Mouse (Mus musculus) layer of hippocampus, postnatal 25 days (tissue): ENCODE data around the gene C1qb. TPM values are rescaled to one million over a fixed set of nuclear protein-coding genes. Genes with fewer than 3 reads are reported as not detected.

ENCODE experiments used
- DNase-seq, 2 experiments: peaks; one replicate each; pipeline ENCODE4 v3.0.0; 2022; ENCODE audit warnings: mixed read lengths in 2 of 2, low spot score in 1 of 2; ENCODE audit errors: extremely low spot score in 1 of 2
- total RNA-seq, 2 experiments: library from RNA; stranded (reverse); gene quantifications; 2 replicates each; pipeline ENCODE4 v1.2.3; 2021

C1qb gene
- 10 to 100 TPM; 50.7 to 56.9 TPM for total RNA-seq

DNA sequence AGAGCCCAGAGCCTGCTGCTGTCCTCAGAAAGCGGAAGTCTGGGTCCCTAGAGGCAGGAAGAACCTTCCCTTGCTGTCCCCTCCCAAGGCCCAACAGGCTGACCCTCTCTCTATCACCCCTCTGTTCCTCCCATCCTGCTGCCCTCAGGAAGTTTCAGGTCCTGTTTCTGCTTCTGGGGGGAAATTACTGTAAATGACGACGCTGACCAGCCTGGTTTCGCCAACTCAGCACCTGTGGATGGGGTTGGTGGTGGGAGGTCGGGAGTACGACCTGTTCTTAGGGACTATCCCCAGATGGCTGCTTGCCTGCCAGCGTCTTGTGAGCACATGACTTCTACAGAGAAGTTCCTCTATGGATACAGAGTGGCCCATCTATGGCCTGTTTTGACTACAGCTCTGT lies at the start of gene C1qb:
Gene C1qb (minus strand): TSS at position 87 of the 400 bp plus-strand sequence.
- DNase-seq: no peak

DNA sequence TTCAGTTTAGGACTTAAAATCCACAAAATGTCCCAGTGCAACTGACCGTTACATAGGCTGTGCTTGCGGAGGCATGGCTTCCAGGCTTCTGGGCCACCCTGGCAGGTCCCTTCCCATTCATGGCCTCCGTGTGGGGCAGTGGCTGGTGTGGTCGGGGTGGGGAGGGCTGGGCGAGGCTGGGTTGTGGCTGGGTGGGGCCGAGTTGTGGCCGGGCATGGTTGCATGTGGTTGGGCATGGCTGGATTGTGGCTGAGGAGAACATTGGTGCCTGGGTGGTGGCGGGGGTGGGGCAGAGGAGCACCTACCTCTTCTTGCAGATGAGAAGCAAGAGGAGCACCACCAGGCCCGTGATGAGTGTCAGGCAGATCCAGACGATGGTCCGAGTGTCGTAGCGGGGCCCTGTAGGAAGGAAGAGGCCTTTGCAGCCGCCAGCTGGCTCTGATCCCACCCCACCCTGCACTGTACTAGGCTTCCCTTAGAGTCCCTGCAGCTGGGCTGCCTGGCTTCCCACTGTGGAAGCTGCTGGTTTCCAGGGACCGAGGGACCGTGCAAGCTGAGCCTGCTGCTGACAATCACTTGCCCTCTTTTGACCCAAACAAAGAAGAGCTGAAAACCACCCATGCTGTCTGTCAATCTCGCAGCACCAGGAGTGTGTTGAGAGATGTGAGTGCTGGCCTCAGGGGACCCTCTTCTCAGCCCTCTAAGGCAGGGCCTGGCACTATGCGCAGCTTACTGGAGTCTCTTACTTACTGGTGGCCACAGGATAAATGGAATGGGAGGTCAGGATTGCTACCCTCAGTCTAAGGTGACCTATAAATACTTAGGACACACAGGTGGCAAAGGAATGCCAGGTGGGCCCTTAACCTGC lies 49.0 kb upstream of the C1qb start:
- DNase-seq: no peak

DNA sequence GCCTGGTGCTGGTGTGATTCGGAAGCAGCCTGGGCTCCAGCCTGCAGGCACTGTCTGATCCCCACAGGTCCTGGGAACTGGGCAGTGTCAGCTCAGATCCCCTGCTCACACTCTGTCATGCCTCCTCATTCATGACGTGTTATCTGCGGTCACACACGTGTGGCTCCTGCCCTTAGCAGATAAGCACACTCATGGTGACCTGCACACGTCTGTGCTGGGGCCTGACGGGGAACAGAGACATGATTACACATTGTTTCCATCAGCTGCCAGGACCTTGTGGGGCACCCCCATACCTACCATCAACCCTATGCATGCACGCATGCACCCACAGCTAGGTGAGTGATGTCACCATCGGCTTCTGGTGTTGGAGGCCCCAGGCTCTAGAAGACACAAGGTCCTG lies 44.5 kb upstream of the C1qb start:
- DNase-seq: no peak

DNA sequence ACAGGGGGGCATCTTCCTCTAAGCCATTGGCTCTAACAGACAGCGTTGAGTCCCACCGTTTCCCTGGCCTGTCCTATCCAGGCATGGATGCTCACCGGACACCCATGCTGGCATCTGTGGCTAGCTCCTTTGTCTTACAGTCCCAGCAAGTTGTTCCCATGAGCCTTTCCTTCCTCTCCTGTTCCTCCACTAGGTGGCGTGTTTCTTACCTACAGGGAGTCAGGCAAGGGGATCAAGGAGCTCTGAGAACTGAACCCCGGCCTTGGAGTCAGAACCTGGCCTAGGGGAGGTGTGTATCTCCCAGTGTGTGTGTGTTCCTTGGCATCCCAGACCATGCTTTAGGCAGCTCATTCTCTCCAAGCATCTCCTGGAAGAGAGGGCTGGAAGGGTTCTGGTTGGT lies 42.9 kb upstream of the C1qb start:
- DNase-seq: no peak

- no peak for DNase-seq
Measured at GRCm38 (mm10) chr4:136925804-136926203, 39.8 kb upstream of the C1qb start.

GRCm38 (mm10) chr4:136924529-136924928 lies 38.5 kb upstream of the C1qb start:
- DNase-seq: peak in 1 of 2 experiments; percentile 59

DNA sequence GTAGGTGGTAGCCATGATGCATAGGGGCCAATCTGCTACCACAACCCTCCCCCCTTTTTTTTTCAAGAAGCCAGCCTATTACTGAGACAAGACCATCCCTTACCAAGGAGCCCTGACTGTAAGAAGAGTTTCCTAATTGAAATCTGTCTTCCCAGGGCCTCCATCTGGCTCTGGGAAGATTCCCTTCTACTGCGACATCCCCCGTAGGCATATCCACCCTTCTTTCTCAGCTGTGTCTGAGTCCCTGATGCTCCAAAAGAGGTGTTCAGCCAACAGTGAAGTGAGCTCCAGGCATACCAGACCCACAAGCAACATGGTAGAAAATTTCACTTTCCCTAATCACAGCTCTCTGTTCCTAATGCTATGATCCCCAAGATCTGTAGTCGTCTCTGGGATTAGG lies 33.5 kb upstream of the C1qb start:
- DNase-seq: no peak

DNA sequence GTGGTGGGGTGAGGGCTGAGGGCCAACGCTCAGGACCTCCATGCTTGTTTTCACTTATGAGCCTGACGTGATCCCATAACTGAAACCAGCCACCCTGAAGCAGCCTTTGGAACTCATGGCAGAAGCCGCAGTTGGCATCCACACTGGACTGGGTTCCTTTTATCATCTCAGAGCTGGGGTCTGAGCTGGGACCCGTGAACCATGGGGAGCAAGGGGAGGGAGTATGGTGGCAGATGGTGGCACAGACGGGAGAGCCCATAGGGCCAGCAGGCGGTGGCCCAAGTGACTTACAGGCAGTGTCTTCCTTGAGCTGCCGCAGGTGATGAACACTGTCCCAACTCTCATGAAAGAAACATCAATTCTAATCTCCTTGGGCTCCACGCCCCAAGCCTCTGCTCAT lies 32.8 kb upstream of the C1qb start:
- DNase-seq: no peak

DNA sequence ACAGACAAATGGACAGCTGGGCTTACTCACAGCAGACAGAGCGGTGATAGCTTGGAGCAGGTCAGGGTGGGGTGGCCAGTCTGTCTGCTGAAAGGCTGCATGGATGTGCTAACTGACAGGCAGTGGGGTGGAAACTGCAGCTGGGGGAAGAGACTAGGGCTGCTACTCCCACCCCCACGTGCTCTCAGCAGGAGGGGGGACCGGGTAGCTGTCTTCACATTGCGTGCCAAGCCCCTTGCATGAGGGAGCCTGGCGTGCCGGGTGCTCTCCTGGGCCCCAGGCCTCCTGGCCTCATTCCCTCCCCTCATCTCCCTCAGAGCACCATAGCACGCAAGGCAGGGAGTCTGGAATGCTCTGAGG lies 31.2 kb upstream of the C1qb start:
- no peak for DNase-seq

- DNase-seq: no peak
Measured at GRCm38 (mm10) chr4:136916359-136917164, 30.6 kb upstream of the C1qb start.

- peak in 1 of 2 experiments; percentile 8 for DNase-seq
Measured at GRCm38 (mm10) chr4:136912841-136913240, 26.9 kb upstream of the C1qb start.

DNA sequence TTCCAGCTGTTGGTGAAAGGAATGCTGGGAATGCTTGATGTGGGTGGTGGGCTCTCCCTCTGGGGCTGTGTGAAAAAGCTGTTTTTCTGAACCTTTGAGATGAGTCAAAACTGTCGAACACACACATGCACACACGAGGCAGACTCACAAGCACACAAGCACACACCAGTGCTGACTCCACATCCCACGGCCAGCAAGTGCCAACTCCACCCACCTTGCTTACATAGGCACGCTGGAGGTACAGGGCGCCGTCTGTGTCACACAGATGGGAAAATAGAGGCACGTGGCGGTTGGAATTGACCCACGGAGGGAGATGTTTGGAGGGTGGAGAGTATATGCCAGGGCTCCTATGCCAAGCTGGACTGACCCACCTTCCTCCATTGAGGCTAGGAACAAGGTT lies 25.8 kb upstream of the C1qb start:
- no peak for DNase-seq

- no peak for DNase-seq
Measured at GRCm38 (mm10) chr4:136911211-136911646, 25.2 kb upstream of the C1qb start.

- no peak for DNase-seq
Measured at GRCm38 (mm10) chr4:136907809-136908208, 21.8 kb upstream of the C1qb start.

GRCm38 (mm10) chr4:136907033-136907432 lies 21.0 kb upstream of the C1qb start:
- peak in 1 of 2 experiments; percentile 50 for DNase-seq

- no peak for DNase-seq
Measured at GRCm38 (mm10) chr4:136904767-136905539, 19.0 kb upstream of the C1qb start.

GRCm38 (mm10) chr4:136899154-136899553 lies 13.2 kb upstream of the C1qb start:
- DNase-seq: no peak

GRCm38 (mm10) chr4:136898637-136899036 lies 12.7 kb upstream of the C1qb start, which contains the start of gene C1qa:
TSS of gene C1qa (minus strand) at chr4:136898803.
- no peak for DNase-seq

DNA sequence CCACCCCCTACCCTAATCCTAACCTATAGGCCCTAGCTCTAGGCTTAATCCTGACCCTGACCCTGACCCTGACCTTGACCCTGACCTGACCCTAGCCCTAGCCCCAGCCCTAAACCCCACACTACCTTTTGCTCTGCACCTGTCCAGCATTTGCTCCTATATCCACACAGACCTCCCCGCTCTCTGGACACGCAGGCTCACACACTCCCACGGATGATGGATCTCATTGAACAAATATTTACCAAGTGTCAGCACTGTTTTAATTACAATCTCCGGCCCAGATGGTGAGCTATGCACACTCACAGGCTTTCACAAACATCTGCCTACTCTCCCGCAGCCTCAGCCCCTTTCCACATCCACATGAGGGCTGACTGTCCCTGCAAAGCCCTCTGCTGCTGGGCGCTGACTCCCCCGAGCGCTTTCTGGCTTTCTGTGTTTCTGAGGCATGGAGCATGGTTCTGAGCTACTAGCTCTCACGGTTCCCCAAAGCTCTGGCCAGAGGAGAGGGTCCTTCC lies 12.2 kb upstream of the C1qb start:
- DNase-seq: no peak

- DNase-seq: no peak
Measured at GRCm38 (mm10) chr4:136896461-136896860, 10.5 kb upstream of the C1qb start.
